Mouse (Mus musculus) left cerebral cortex, postnatal 14 days (tissue): ENCODE data around the gene E130308A19Rik. TPM values are rescaled to one million over a fixed set of nuclear protein-coding genes. Genes with fewer than 3 reads are reported as not detected.

Experiments
- DNase-seq, 2 experiments: peaks; one replicate each; pipeline ENCODE4 v3.0.0; 2021 to 2022; ENCODE audit warnings: low spot score in 2 of 2, mixed read lengths in 1 of 2
- intact Hi-C: fragments of 180-260 bp; cut with DNase I; formaldehyde crosslinking; loops from one replicate; pipeline ENCODE4 v1.15.1; 2025
- total RNA-seq, 2 experiments: library from RNA; stranded (reverse); gene quantifications; 2 replicates each; pipeline ENCODE4 v1.2.3; 2021

The E130308A19Rik gene
- total RNA-seq, 2 experiments from 2014 or later: 9.6 to 9.9 TPM

- peak in 1 of 2 experiments; percentile 43 for DNase-seq
- intact Hi-C loops: no loop called here
These were observed 44.0 kb downstream of the E130308A19Rik start for GRCm38 (mm10) chr4:59670015-59670414.

- intact Hi-C loops: no loop called here
- no peak for DNase-seq
These were observed 47.6 kb downstream of the E130308A19Rik start for GRCm38 (mm10) chr4:59673423-59674117.

GRCm38 (mm10) chr4:59674929-59675679, 49.1 kb downstream of the E130308A19Rik start:
- DNase-seq: no peak
- intact Hi-C loops: no loop called here

- peak in 1 of 2 experiments; percentile 5 for DNase-seq
These were observed 49.7 kb downstream of the E130308A19Rik start for GRCm38 (mm10) chr4:59675699-59676098.

GRCm38 (mm10) chr4:59681383-59681782, 55.4 kb downstream of the E130308A19Rik start:
- intact Hi-C loops: no loop called here
- DNase-seq: no peak

More at GRCm38 (mm10) chr4:59675699-59676098, 49.7 kb downstream of the E130308A19Rik start:
- intact Hi-C loops: no loop called here

- intact Hi-C loops: no loop called here
- no peak for DNase-seq
These were observed 56.5 kb downstream of the E130308A19Rik start for GRCm38 (mm10) chr4:59682491-59682890.

- DNase-seq: no peak
- intact Hi-C loops: no loop called here
These were observed 56.9 kb downstream of the E130308A19Rik start for GRCm38 (mm10) chr4:59682950-59683349.

- DNase-seq: no peak
- intact Hi-C loops: no loop called here
These were observed 58.3 kb downstream of the E130308A19Rik start for GRCm38 (mm10) chr4:59684306-59684705.

GRCm38 (mm10) chr4:59686716-59687115, 60.7 kb downstream of the E130308A19Rik start:
- DNase-seq: no peak
- intact Hi-C loops: no loop called here

- no peak for DNase-seq
- intact Hi-C loops: no loop called here
These were observed 63.0 kb downstream of the E130308A19Rik start for GRCm38 (mm10) chr4:59689055-59689454.

- DNase-seq: no peak
- intact Hi-C loops: no loop called here
These were observed 64.1 kb downstream of the E130308A19Rik start for GRCm38 (mm10) chr4:59690145-59690544.

- intact Hi-C loops: no loop called here
- no peak for DNase-seq
These were observed 70.8 kb downstream of the E130308A19Rik start for GRCm38 (mm10) chr4:59696846-59697245.

- DNase-seq: no peak
- intact Hi-C loops: no loop called here
These were observed 71.9 kb downstream of the E130308A19Rik start for GRCm38 (mm10) chr4:59697869-59698268.

- intact Hi-C loops: no loop called here
- no peak for DNase-seq
These were observed 73.2 kb downstream of the E130308A19Rik start for GRCm38 (mm10) chr4:59699014-59699792.

GRCm38 (mm10) chr4:59709321-59709720, 83.3 kb downstream of the E130308A19Rik start:
- DNase-seq: no peak
- intact Hi-C loops: no loop called here

- intact Hi-C loops: no loop called here
- DNase-seq: no peak
These were observed 84.9 kb downstream of the E130308A19Rik start for GRCm38 (mm10) chr4:59710736-59711389.

- DNase-seq: no peak
- intact Hi-C loops: no loop called here
These were observed 86.4 kb downstream of the E130308A19Rik start for GRCm38 (mm10) chr4:59712451-59712850.

GRCm38 (mm10) chr4:59712955-59713354, 86.9 kb downstream of the E130308A19Rik start:
- intact Hi-C loops: no loop called here
- no peak for DNase-seq

GRCm38 (mm10) chr4:59714472-59714871, 88.5 kb downstream of the E130308A19Rik start:
- intact Hi-C loops: no loop called here
- no peak for DNase-seq
